Mouse (Mus musculus): ENCODE data around the gene Tgfb2. TPM values are rescaled to one million over a fixed set of nuclear protein-coding genes. Genes with fewer than 3 reads are reported as not detected.

The Tgfb2 gene
- polyA plus RNA-seq, 1 experiment from 2014 or later: 10.6 TPM

DNA sequence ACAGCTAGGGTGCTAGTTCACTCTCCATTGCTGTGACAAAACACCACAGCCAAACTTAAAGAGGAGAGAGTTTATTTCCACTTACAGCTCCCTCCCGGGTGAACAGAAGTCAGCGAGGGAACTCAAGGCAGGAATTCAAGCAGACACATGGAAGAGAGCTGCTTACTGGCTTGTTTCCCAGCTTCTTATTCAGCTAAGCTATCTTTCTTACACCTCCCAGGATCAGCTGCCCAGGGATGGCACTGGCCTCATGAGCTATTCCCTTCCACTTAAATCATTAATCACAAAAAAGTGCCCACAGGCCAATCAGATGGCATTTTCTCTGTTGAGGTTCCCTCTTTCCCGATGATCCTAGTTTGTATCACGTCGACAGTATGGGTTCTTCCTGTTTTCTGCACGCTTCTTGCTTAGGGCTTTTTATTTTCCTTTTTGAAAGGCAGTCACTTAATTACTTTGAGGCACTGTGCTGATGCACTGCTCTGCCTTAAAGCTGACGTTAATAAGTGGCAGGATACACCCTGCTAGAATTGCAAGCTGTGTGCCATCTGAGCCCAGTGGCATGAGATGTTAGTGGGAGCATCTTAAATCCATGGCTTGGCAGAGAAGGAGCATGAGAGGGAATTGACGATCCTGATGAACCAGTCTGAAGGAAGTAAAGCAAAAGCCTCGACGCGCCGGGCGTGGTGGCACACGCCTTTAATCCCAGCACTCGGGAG lies 44.4 kb downstream of the Tgfb2 start:
- WGBS: 91% methylated on average over 15 of the region's 15 CpGs
- DNase-seq (ENCODE audit: extremely low spot score, low spot score): no peak

DNA sequence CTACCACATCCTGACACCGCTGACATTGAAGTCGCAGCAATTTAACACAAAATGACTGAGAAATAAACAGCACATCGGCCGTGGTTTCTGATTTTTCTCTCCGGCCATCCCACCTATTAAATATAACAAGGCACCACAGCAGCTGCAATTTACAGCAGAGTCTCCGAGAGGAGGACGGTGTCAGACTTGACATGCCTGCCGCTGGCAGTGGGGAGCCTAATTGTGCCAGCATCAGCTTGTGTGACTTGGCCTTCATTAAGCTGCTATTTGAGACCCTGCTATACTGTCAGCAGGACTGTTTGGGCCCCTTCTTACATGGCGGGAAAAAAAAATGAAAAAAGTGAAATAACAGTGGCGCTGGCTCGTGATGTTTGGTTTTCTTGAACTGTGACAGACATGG lies 47.0 kb downstream of the Tgfb2 start:
- Histone ChIP-seq H3K36me3 (replicated peaks) (no peaks in the 10 kb centered on the region), H3K4me3 (no peak overlapping the region), H3K27me3 (ENCODE audit: poor library complexity, severe bottlenecking) (no peaks in the 10 kb centered on the region), H3K9me3 (no peaks in the 10 kb centered on the region), H3K27ac (no peak overlapping the region), H3K4me1 (peaks cover 13% of the 10 kb centered on the region)
- no peak for DNase-seq (ENCODE audit: extremely low spot score, low spot score)
- 90% methylated on average over 11 of the region's 11 CpGs for WGBS

More for the DNA sequence above, 44.4 kb downstream of the Tgfb2 start:
- H3K4me1 ChIP-seq: peaks cover 5% of the 10 kb centered on the region; the same call in 1 of the 2 replicates
- no peak overlapping the region for H3K4me3 ChIP-seq
- no peaks in the 10 kb centered on the region for H3K36me3 ChIP-seq (replicated peaks)
- no peaks in the 10 kb centered on the region for H3K27me3 ChIP-seq (ENCODE audit: poor library complexity, severe bottlenecking)
- H3K27ac ChIP-seq: no peak overlapping the region
- no peaks in the 10 kb centered on the region for H3K9me3 ChIP-seq

DNA sequence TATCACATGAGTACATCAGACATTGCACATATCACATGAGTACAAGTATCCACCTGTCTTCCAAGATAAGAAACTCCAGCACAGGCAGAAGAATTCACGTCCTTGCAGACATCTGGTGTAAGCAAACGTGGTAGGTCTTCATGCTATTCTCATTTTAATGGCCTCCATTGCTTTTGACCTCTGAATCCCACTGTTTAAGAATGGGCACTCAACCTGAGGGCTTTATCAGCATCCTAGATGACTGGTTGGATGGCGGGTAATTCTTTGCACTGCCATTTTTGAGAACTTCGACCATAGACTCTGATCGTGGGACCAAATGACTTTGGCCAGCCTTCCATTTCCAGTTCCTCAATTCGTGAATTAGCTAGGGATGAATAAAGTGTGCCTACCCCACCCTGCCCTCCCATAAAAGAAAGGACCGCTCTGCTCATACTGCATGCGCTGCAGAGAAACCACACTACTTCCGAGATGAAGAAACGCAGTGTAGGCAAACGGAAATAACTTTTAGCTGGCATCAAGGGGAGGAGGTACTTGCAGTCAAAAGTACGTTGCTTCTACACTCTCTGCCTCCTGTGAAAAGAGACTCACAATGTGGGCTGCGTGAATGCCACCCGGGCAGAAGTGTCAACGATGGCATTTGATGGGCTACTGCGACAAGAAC lies 48.1 kb downstream of the Tgfb2 start:
- no peaks in the 10 kb centered on the region for H3K27me3 ChIP-seq (ENCODE audit: poor library complexity, severe bottlenecking)

DNA sequence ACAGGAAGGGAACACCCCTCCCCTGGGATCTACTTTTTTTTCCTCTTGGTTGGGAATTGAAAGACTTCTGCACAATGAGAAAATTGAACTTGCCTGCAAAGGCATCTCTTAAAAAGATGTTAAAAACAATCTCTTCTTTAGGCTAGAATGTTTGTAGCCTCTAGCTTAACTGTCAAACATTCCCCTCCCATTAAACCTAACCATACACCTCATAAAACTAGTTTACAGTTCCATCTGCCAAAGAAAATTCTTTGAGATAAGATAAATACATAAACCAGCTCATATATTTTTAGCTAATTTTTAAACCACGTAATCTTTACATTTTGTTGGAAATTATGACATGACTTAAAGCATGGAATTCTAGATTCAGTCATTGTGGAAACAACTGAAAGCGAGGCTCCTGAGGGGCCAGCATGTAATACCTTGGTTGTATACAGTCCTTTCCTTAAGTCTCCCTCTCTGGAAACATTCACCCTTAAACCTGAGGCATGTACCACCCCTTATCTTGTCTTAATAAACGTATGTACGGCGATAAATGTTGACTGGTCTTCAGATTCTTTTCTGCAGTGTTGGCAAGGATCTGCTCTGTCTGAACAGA lies 49.0 kb downstream of the Tgfb2 start:
- Histone ChIP-seq H3K4me1 (peaks cover 17% of the 10 kb centered on the region), H3K4me3 (no peak overlapping the region), H3K27me3 (ENCODE audit: poor library complexity, severe bottlenecking) (no peaks in the 10 kb centered on the region), H3K27ac (no peak overlapping the region), H3K9me3 (no peaks in the 10 kb centered on the region), H3K36me3 (replicated peaks) (no peaks in the 10 kb centered on the region)
- DNase-seq (ENCODE audit: extremely low spot score, low spot score): no peak
- 92% methylated on average over 5 of the region's 5 CpGs for WGBS

More for the DNA sequence above, 48.1 kb downstream of the Tgfb2 start:
- Histone ChIP-seq H3K4me1 (peaks cover 17% of the 10 kb centered on the region), H3K36me3 (replicated peaks) (no peaks in the 10 kb centered on the region), H3K27ac (no peak overlapping the region), H3K9me3 (no peaks in the 10 kb centered on the region), H3K4me3 (no peak overlapping the region)
- WGBS: 92% methylated on average over 16 of the region's 16 CpGs
- DNase-seq (ENCODE audit: extremely low spot score, low spot score): no peak

DNA sequence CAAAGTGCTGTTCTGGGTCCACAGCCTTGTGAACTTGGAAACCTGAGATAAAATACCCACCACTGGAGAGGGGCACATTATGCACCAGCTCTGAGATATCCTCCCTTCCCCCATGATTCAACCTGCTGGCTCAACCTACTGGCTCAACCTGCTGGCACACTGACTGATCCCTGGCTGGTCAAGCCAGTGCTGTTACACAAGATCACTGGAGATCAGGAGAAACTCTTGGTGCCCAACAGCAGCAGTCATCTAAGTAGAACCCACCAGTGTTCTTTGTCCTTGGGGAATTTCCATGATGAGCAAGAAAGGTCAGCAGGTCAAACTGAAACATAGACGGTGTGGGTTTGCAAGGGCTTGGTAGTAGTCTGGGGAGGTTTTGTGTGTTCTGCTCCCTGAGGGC lies 49.6 kb downstream of the Tgfb2 start:
- no peaks in the 10 kb centered on the region for H3K36me3 ChIP-seq (replicated peaks)
- DNase-seq (ENCODE audit: extremely low spot score, low spot score): no peak
- H3K27ac ChIP-seq: no peak overlapping the region
- H3K9me3 ChIP-seq: no peaks in the 10 kb centered on the region
- H3K4me3 ChIP-seq: no peak overlapping the region
- peaks cover 17% of the 10 kb centered on the region for H3K4me1 ChIP-seq
- no peaks in the 10 kb centered on the region for H3K27me3 ChIP-seq (ENCODE audit: poor library complexity, severe bottlenecking)
- WGBS: 82% methylated on average over 1 of the region's 1 CpGs

DNA sequence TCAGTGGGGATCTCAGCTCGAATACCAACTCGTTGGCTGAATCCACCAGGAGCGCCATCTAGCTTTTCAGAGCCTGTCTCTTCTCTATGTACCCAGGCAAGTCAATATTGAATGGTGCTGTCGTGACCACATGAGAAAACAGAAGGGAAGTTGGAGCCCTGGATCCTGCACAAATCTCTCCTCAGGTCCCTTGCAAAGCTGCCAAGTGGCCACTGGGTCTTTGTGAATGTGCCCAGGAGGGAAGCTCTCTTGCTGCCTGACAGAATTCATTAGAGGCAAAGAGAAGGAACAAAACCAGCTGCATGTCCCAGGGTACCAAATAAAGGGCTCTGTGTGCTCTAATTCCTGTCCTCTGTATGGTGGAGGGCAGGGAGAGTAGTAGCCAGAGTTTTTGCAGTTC lies 50.7 kb downstream of the Tgfb2 start:
- Histone ChIP-seq H3K27ac (no peak overlapping the region), H3K36me3 (replicated peaks) (no peaks in the 10 kb centered on the region), H3K4me1 (peaks cover 17% of the 10 kb centered on the region), H3K27me3 (ENCODE audit: poor library complexity, severe bottlenecking) (no peaks in the 10 kb centered on the region), H3K9me3 (no peaks in the 10 kb centered on the region), H3K4me3 (no peak overlapping the region)
- WGBS: 56% methylated on average over 4 of the region's 4 CpGs
- DNase-seq (ENCODE audit: extremely low spot score, low spot score): no peak

DNA sequence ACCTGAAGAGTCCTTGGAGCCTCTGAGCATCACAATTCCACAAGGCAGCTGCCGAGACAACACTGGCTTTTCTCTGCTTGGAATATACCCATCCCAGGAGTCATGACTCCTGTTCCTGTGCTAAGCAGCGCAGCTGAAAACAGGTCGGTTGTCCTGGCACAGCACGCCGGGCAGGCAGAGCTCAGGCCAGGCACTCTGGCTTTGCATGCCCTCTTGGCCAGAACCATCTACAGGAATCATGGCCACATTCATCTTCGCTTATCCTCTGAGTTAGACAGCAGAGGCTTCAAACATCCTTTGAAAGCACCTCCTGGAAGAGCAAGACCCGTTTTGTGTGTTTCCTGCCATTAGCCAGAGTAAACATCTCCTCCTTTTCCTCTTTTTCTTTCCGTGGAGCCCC lies 53.6 kb downstream of the Tgfb2 start:
- Histone ChIP-seq H3K9me3 (peaks cover 5% of the 10 kb centered on the region; the same call in 1 of the 2 replicates), H3K36me3 (replicated peaks) (peaks cover 11% of the 10 kb centered on the region; the same call in 1 of the 2 replicates), H3K27ac (no peak overlapping the region), H3K4me3 (no peak overlapping the region), H3K4me1 (peaks cover 12% of the 10 kb centered on the region), H3K27me3 (ENCODE audit: poor library complexity, severe bottlenecking) (no peaks in the 10 kb centered on the region)
- WGBS: 89% methylated on average over 8 of the region's 8 CpGs
- no peak for DNase-seq (ENCODE audit: extremely low spot score, low spot score)

DNA sequence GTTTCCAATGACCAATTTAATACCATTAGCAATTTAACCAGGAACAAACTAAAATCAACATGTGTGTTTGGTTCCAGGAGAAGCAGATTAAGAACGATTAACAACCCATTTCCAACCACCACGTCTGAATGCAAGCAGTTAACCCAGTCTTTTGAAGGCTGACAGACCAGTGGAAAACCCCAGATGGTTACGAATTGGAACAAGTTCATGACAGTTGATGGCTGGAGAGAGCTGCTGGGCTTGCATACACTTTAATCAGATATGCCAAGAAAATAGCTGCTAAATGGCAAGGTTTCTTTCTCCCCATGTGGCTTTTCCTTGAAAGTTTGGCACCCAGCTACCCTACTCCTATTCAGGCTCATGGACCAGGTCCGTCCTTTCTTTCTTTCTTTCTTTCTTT lies 55.8 kb downstream of the Tgfb2 start:
- Histone ChIP-seq H3K9me3 (peaks cover 5% of the 10 kb centered on the region; the same call in 1 of the 2 replicates), H3K36me3 (replicated peaks) (peaks cover 11% of the 10 kb centered on the region; the same call in 1 of the 2 replicates), H3K4me3 (no peak overlapping the region), H3K4me1 (peaks cover 8% of the 10 kb centered on the region), H3K27me3 (ENCODE audit: poor library complexity, severe bottlenecking) (no peaks in the 10 kb centered on the region), H3K27ac (no peak overlapping the region)
- no peak for DNase-seq (ENCODE audit: extremely low spot score, low spot score)
- WGBS: 82% methylated on average over 4 of the region's 4 CpGs

DNA sequence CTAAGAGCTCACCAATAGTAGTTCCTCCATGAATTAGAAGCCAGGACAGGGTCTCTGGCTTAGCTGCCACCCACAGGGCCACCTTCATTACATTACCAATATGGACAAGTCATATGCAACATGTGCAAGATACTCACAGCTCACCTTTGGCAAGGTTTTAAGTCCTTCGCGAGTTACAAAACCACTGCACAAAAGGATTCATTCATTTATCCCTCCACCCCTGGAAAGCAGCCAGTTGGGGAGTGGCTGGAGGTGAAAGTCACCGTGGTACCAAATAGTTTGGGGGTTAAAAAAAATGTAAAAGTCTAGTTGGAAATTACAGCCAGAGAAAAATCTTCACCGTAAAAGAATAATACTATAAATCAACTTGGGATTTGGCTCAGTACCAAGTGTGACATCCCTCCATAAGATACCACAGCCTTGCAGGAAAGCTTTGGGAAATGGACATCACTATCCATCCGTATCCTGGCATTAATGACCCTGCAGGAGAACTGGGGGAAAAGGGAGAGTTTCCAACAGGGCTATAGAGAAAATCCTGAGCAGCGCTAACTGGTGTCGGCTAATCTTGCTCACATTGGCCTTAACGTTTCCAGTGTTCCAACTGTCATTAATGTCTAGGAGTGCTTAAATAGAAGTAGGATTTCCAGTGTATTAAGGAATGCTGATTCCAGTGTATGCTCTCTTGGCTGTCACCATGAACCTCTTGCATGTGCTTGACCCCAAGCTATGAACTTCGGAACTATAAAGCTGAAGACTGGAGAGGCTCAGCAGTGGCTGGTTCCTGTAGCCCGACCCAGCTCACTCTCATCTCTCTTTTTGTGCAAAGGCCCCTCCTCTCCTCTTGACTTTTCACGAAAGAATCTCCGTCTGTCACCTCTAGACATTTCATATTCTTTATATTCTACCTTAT lies 68.2 kb downstream of the Tgfb2 start:
- H3K36me3 ChIP-seq (replicated peaks): no peaks in the 10 kb centered on the region
- no peaks in the 10 kb centered on the region for H3K27me3 ChIP-seq (ENCODE audit: poor library complexity, severe bottlenecking)
- DNase-seq (ENCODE audit: extremely low spot score, low spot score): no peak
- H3K4me1 ChIP-seq: peaks cover 11% of the 10 kb centered on the region
- H3K4me3 ChIP-seq: no peak overlapping the region
- no peaks in the 10 kb centered on the region for H3K9me3 ChIP-seq
- H3K27ac ChIP-seq: no peak overlapping the region
- 85% methylated on average over 12 of the region's 12 CpGs for WGBS

DNA sequence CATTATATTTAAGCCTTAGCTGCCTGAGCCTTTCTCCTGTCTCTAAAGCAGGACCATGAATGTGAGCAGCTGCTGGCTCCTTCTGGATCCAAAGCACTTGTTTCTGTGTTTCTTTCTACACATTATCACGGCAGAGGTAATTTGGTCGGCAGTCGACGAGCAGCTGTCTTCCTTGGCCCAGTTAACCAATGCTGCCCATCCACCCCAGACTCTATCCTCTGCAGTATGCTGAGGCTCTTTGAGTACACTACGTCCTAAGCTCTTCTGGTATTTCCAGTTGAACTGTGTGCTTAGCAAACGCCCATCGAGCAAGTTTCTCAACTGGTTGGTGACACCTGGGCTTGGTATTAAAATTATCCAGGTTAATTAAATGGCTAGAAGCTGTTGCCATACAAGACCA lies 70.7 kb downstream of the Tgfb2 start:
- H3K4me1 ChIP-seq: peaks cover 11% of the 10 kb centered on the region
- 69% methylated on average over 7 of the region's 7 CpGs for WGBS

DNA sequence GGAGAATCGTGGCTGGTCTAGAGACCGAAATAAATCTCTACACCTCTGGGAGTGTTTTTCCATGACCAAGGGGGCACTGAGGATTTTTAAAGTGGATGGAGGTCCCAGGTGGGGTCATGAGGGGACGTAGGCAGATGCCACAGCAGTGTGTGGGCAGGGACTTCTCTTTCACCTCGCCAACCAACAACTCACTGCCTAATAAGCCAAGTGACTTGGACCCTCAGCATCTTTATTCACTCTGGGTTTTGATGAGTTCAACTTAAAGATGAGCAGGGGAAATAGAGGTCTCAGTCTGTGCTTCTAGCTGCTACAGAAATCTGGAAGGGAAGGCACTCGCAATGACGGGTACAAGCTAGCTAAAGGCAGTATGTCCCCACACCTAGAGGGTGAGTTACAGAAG lies 74.3 kb downstream of the Tgfb2 start:
- DNase-seq (ENCODE audit: extremely low spot score, low spot score): no peak
- Histone ChIP-seq H3K27ac (no peak overlapping the region), H3K36me3 (replicated peaks) (no peaks in the 10 kb centered on the region), H3K4me3 (no peak overlapping the region), H3K9me3 (no peaks in the 10 kb centered on the region), H3K27me3 (ENCODE audit: poor library complexity, severe bottlenecking) (no peaks in the 10 kb centered on the region), H3K4me1 (peaks cover 11% of the 10 kb centered on the region)
- 88% methylated on average over 6 of the region's 6 CpGs for WGBS

More for the DNA sequence above, 70.7 kb downstream of the Tgfb2 start:
- DNase-seq (ENCODE audit: extremely low spot score, low spot score): no peak
- Histone ChIP-seq H3K27ac (no peak overlapping the region), H3K36me3 (replicated peaks) (no peaks in the 10 kb centered on the region), H3K27me3 (ENCODE audit: poor library complexity, severe bottlenecking) (no peaks in the 10 kb centered on the region), H3K4me3 (no peak overlapping the region), H3K9me3 (no peaks in the 10 kb centered on the region)

DNA sequence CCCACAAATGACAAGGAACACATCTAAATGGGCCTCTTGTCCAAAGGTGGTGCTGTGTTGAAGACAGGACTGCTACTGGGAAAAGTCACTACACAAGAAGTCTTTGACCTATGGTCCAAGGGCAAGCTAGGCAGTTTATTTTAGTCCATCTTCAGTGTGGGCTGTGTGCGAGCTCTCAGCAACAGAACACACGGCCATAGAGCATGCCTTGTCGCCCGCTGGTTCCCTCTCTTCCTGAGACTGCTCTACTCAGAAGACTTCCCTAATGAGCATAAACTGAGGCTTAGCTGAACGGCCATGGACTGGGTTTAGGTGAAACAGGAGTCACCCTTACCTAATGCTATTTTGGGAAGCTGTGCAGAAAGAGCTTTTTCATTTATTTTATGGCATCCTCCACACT lies 74.8 kb downstream of the Tgfb2 start:
- DNase-seq (ENCODE audit: extremely low spot score, low spot score): no peak
- H3K4me3 ChIP-seq: no peak overlapping the region
- no peaks in the 10 kb centered on the region for H3K9me3 ChIP-seq
- peaks cover 11% of the 10 kb centered on the region for H3K4me1 ChIP-seq
- H3K27ac ChIP-seq: no peak overlapping the region
- 82% methylated on average over 5 of the region's 5 CpGs for WGBS
- no peaks in the 10 kb centered on the region for H3K27me3 ChIP-seq (ENCODE audit: poor library complexity, severe bottlenecking)
- no peaks in the 10 kb centered on the region for H3K36me3 ChIP-seq (replicated peaks)

All from forebrain, embryonic 10.5 days (tissue).